Mouse (Mus musculus) ovary, postnatal 36 days (tissue): Measurements from ENCODE around the gene Bdh1.

Experiments used
- DNase-seq: peaks from one replicate; pipeline ENCODE4 v3.0.0; 2022; ENCODE audit warnings: low spot score, mixed read lengths

The Bdh1 gene

GRCm38 (mm10) chr16:31428675-31429470, 6.8 kb downstream of the Bdh1 start:
- DNase-seq, result peak; percentile 35

GRCm38 (mm10) chr16:31429471-31430155, 7.5 kb downstream of the Bdh1 start:
- DNase-seq, result peak; percentile 83

DNA sequence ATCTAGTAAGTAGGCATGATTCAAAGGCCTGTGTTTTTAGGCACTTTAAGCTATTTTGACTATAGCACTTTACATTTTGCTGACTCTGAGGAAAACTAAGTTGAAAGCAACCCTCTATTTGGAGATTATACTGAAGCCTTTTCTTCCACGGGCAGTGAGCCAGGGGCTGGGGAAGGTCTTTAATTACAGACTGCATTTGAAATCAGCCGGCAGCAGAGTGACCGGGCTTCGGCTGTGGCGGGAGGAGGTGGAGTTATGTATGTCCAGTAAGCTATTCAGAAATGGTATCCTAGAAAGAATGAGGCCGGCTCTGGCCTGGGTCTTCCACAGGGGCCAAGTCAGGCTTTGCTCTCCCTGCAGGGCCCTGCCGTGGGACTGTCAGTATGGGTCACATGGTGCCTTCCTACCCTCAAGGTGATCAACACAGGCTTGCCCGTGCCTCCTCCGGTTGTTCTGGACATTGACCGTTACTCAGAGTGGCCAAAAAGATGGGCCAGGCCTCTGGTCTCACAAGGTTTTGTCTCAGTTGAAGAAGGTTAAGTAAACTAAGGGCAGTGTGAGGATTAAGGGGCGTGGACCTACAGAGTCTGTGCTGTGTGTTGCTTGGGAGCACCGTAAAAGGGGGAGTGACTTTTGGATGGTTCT, 11.5 kb downstream of the Bdh1 start:
- DNase-seq, result no peak

GRCm38 (mm10) chr16:31435146-31435545, 13.1 kb downstream of the Bdh1 start:
- DNase-seq, result no peak

DNA sequence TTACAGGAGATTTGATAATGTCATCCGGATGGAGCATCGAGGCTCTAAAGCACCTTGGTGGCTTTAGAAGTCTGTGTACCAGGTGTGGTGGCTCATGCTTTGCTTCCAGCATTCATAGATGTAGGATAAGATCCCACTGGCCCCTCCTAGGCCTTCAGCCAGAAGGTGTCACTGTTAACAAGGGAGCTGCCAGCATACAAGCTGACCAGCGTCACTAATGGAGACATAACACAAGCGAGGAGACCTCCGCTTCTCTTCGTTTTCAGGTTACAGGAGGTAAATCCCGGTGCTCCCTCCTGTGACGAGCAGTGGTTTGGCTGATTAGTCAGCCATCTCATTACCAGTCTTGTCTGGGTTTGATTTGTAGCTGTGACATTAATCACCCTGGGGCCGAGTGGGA, 14.0 kb downstream of the Bdh1 start:
- no peak for DNase-seq

DNA sequence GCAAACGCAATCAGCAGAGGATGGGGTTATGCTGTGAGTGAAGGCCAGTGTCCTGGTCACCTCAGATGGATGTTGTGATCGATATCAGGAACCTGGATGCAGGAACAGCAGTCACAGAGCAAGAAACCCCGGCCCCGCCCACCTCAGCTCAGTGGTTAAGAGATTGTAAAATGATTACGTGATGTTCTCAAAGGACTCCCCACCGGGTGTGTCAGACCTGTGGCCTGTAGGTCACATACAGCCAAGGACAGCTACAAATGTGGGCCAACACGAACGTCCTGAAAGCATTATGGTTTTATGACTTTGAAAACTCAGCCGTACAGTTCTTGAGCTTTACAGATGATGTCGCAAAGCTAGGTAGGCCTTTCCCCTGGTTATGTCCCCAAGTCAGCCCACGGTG, 15.3 kb downstream of the Bdh1 start:
- no peak for DNase-seq

GRCm38 (mm10) chr16:31439529-31439928, 17.4 kb downstream of the Bdh1 start:
- no peak for DNase-seq

DNA sequence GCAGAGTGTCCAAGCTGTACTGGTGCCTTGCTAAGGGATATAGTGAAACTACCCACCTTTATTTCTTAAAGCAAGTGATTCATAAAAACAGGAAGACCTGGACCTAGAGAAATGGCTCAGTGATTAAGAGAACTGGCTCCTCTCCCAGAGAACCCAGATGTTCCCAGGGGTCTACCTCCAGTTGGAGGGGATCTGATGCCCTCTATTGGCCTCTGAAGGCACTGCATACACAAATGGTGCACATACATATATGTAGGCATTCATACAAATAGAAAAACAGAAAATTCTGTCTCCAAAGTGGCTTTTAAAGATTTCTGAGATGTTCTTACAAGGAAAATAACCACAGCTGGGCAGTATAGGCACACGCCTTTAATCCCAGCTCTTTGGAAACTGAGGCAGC, 18.0 kb downstream of the Bdh1 start:
- no peak for DNase-seq

DNA sequence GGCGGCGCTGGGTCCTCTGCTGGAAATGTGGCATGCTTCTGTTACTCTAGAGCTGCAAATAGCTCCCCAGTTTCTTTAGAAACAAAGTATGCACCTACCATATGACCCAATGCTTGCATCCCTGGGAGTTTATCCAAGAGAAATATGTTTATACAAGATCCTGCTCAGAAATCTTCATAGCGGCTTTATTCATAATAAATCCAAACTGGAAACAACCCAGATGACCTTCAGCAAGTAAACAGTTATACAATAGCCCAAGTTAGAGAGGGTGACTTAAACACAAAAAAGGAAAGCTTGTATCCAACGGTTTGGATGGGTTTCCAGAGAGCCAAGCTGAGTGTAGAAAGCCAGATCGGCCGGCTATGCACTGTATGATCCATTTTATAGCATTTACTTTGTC, 22.4 kb downstream of the Bdh1 start:
- DNase-seq, result no peak

- DNase-seq, result no peak
These were observed 24.2 kb downstream of the Bdh1 start for GRCm38 (mm10) chr16:31446067-31446853.

- DNase-seq, result no peak
These were observed 27.9 kb downstream of the Bdh1 start for GRCm38 (mm10) chr16:31449973-31450372.

- DNase-seq, result no peak
These were observed 29.2 kb downstream of the Bdh1 start for GRCm38 (mm10) chr16:31451235-31451634.

- DNase-seq, result no peak
These were observed 30.4 kb downstream of the Bdh1 start for GRCm38 (mm10) chr16:31452467-31452866.

DNA sequence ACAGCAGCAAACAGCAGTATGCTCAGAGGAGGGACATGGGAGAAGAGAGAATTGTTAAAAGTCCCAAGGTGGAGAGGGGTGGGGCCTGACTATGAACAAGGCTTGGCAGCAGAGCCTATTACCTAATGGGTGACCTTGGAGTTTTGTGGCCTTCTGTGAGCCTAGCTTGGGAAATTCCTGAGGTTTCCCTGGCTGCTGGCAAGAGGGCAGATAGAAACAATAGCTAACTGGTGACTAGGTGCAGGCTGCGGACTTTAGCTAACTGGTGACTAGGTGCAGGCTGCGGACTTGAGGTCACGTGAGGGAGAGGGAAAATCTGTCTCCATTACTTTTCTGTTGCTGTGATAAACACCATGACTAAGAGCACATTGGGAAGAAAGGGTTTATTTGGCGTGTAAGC, 31.9 kb downstream of the Bdh1 start:
- no peak for DNase-seq

- DNase-seq, result no peak
These were observed 33.4 kb downstream of the Bdh1 start for GRCm38 (mm10) chr16:31455276-31456045.

DNA sequence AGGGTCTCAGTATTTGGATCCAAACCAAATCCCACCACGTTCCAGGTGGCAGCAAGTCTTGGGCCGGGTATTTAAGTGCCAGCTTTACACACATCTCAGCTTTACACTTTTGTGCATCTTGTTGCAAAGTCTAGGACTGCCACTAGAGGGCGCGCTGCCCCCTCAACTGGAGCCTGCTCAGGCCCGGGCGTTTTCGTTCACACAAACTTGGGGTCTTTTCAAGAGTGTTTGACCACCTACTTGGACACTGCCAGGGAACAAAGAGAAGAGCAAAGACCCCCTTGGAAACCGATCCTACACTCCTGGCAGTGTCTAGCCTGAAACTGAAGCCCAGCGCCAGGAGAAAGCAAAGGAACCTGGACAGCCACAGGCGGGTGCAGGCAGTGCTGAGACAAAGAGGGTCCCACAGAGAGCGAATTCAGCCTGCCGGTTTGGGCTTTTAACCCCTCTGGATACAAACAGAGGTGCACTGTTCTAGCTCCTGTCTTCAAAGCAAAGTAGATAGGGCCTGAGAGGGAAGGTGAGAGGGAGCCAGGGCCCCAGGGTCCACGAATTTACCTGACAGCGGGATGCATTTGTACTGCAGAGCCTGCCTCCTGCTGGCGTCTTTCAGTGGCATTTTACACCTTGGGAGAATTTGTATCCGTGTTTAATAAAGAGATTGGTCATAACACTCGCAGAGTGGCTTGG, 36.3 kb downstream of the Bdh1 start:
- peak; percentile 76 for DNase-seq

DNA sequence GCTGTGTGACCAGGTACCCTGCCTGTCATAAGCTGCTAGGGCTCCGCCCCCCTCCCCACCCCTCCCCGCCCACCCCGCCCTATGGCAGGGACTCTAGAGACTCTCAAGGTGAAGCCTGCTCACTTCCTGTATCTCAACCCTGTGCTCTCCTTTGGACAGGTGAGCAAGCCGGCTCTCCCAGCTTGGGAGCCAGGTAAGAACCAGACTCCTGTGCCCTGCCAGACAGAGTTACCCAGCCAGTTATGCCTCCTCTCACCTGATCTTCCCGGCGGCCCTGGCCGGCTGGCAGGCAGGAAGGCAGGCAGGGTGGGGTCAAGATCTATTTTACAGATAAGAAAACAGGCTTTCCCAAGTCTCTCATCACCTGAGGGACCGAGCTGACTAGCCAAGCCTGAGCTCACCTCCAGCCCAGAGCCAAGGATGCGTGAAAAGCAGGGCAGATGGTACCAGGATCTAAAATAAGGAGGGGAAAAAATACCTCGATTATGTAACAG, 37.9 kb downstream of the Bdh1 start:
- peak; percentile 34 for DNase-seq

GRCm38 (mm10) chr16:31460506-31460905, 38.4 kb downstream of the Bdh1 start:
- no peak for DNase-seq

- DNase-seq, result no peak
These were observed 39.0 kb downstream of the Bdh1 start for GRCm38 (mm10) chr16:31461046-31461445.

GRCm38 (mm10) chr16:31462113-31462687, 40.1 kb downstream of the Bdh1 start:
- no peak for DNase-seq
